Mouse (Mus musculus) embryonic facial prominence, embryonic 11.5 days (tissue): ENCODE results near the gene H2-K1. TPM values are rescaled to one million over a fixed set of nuclear protein-coding genes. Genes with fewer than 3 reads are reported as not detected.
A peak's percentile ranks its signal among the peaks of the same experiment; 100 is the strongest.

ENCODE experiments used
- ATAC-seq: fragments of 200-750 bp; cut with Nextera tagmentation; replicated peaks from 2 replicates; pipeline ENCODE4 v1.8.0; 2017; ENCODE audit warnings: low read depth; ENCODE audit not compliant: insufficient number of reproducible peaks, low FRiP score, low TSS enrichment
- DNase-seq: peaks from one replicate; pipeline ENCODE4 v3.0.0-alpha.2; 2015; ENCODE audit warnings: low spot score
- H3K27ac ChIP-seq: fragments of 300-500 bp; sonication (generic); replicated peaks from 2 replicates; pipeline ENCODE4 v1.5.1; 2014; ENCODE audit warnings: mild to moderate bottlenecking, low read depth, low read length, control low read depth
- H3K27me3 ChIP-seq: fragments of 300-500 bp; sonication (generic); 2 replicates; pipeline ENCODE4 v1.6.1; 2014; ENCODE audit warnings: mild to moderate bottlenecking, low read length, moderate library complexity, mixed read lengths; ENCODE audit not compliant: control insufficient read depth, insufficient read depth
- H3K36me3 ChIP-seq: fragments of 300-500 bp; sonication (generic); replicated peaks from 2 replicates; pipeline ENCODE4 v1.6.1; 2014; ENCODE audit warnings: low read depth, mild to moderate bottlenecking, low read length, moderate library complexity, mixed read lengths; ENCODE audit not compliant: control insufficient read depth, insufficient read depth
- H3K4me1 ChIP-seq: fragments of 300-500 bp; sonication (generic); 2 replicates; pipeline ENCODE4 v1.6.1; 2014; ENCODE audit warnings: low read length, mixed read lengths; ENCODE audit not compliant: control insufficient read depth, insufficient read depth
- H3K4me2 ChIP-seq: fragments of 300-500 bp; sonication (generic); 2 replicates; pipeline ENCODE4 v1.6.1; 2014; ENCODE audit warnings: low read depth, mild to moderate bottlenecking, control low read depth, low read length, moderate library complexity
- H3K4me3 ChIP-seq: fragments of 300-500 bp; sonication (generic); 2 replicates; pipeline ENCODE4 v1.5.1; 2014; ENCODE audit warnings: low read depth, low read length, control low read depth
- H3K9ac ChIP-seq: fragments of 300-500 bp; sonication (generic); replicated peaks from 2 replicates; pipeline ENCODE4 v1.6.1; 2014; ENCODE audit warnings: mild to moderate bottlenecking, control low read depth, low read length
- H3K9me3 ChIP-seq: fragments of 300-500 bp; sonication (generic); replicated peaks from 2 replicates; pipeline ENCODE4 v1.6.1; 2016; ENCODE audit warnings: mild to moderate bottlenecking, low read length, inconsistent platforms, mixed read lengths; ENCODE audit not compliant: control insufficient read depth
- WGBS: fragments of 180-500 bp; shearing (Covaris S2); extraction: QIAGEN DNeasy Blood & Tissue Kit; methylation state at CpG from one replicate; pipeline ENCODE4 v1.1.7; 2014; 5-methylcytosine and 5-hydroxymethylcytosine counted together
- polyA plus RNA-seq: library from polyadenylated mRNA; unstranded; fragments of >200 nt; fragmentation: Nextera tagmentation; extraction: Ambion mirVana; gene quantifications from 2 replicates; pipeline ENCODE4 v1.2.1, GENCODE M21; 2014

Gene H2-K1
- 7.5 and 7.6 TPM in 2 replicates for polyA plus RNA-seq

- DNase-seq (peak; percentile 68), ATAC-seq (peak; percentile 67)
- under 1% methylated on average over 30 of the region's 30 CpGs for WGBS
- no peaks in the 10 kb centered on the region for H3K36me3 ChIP-seq
- H3K27ac ChIP-seq: no peak within 1 kb of the TSS
- H3K4me3 ChIP-seq: peak within 1 kb of the TSS; percentile 44
- peaks cover 5% of the 10 kb centered on the region; the same call in 1 of the 2 replicates for H3K4me1 ChIP-seq
- H3K27me3 ChIP-seq: peaks cover 27% of the 10 kb centered on the region
- H3K4me2 ChIP-seq: peak within 1 kb of the TSS; percentile 93
- H3K9me3 ChIP-seq: no peaks in the 10 kb centered on the region
- peak within 1 kb of the TSS; percentile 47 for H3K9ac ChIP-seq
Measured at GRCm38 (mm10) chr17:34000150-34000537, at the start of gene H2-K1. Gene H2-K1, minus strand, starts transcription at chr17:34000347.

- H3K9me3 ChIP-seq: peaks cover 3% of the 10 kb centered on the region; the same call in 1 of the 2 replicates
- no peak overlapping the region for H3K9ac ChIP-seq
- no peak overlapping the region for H3K4me3 ChIP-seq
- DNase-seq (no peak), ATAC-seq (no peak)
- WGBS: 93% methylated on average over 5 of the region's 5 CpGs
- H3K4me1 ChIP-seq: no peaks in the 10 kb centered on the region
- H3K4me2 ChIP-seq: no peak overlapping the region
- no peaks in the 10 kb centered on the region for H3K27me3 ChIP-seq
- no peak overlapping the region for H3K27ac ChIP-seq
- H3K36me3 ChIP-seq: no peaks in the 10 kb centered on the region
Measured at GRCm38 (mm10) chr17:34047404-34048050, 47.4 kb upstream of the H2-K1 start.

- Histone ChIP-seq H3K9ac (no peak overlapping the region), H3K4me1 (no peaks in the 10 kb centered on the region; the same call in 1 of the 2 replicates), H3K4me2 (no peak overlapping the region), H3K4me3 (no peak overlapping the region), H3K9me3 (peaks cover 3% of the 10 kb centered on the region; the same call in 1 of the 2 replicates), H3K36me3 (no peaks in the 10 kb centered on the region), H3K27me3 (no peaks in the 10 kb centered on the region), H3K27ac (no peak overlapping the region)
- ATAC-seq: no peak
- WGBS: 80% methylated on average over 14 of the region's 14 CpGs
- no peak for DNase-seq
Measured at GRCm38 (mm10) chr17:34045941-34046340, 45.8 kb upstream of the H2-K1 start.

- 22% methylated on average over 17 of the region's 17 CpGs for WGBS
- Histone ChIP-seq H3K27ac (no peak overlapping the region), H3K9me3 (no peaks in the 10 kb centered on the region), H3K36me3 (peaks cover 2% of the 10 kb centered on the region; the same call in 1 of the 2 replicates), H3K4me3 (no peak overlapping the region), H3K27me3 (peaks cover 2% of the 10 kb centered on the region; the same call in 1 of the 2 replicates), H3K9ac (no peak overlapping the region; the same call in 1 of the 2 replicates), H3K4me2 (no peak overlapping the region; the same call in 1 of the 2 replicates), H3K4me1 (peaks cover 5% of the 10 kb centered on the region)
- no peak for ATAC-seq
- DNase-seq: peak; percentile 17
Measured at GRCm38 (mm10) chr17:34039562-34040450, 39.7 kb upstream of the H2-K1 start.

- 0 out of 2 replicates have a peak, but pooled peaks have one; percentile 15 for ATAC-seq
Measured at GRCm38 (mm10) chr17:34038878-34039561, 38.9 kb upstream of the H2-K1 start, which contains the start of gene Col11a2. Gene Col11a2, plus strand, starts transcription at chr17:34039437.

GRCm38 (mm10) chr17:34038440-34038839 is 38.3 kb upstream of the H2-K1 start:
- DNase-seq (peak; percentile 19), ATAC-seq (no peak)
- Histone ChIP-seq H3K27ac (no peak overlapping the region), H3K9me3 (no peaks in the 10 kb centered on the region), H3K27me3 (peaks cover 2% of the 10 kb centered on the region; the same call in 1 of the 2 replicates), H3K36me3 (peaks cover 2% of the 10 kb centered on the region; the same call in 1 of the 2 replicates), H3K9ac (peak overlapping the region; percentile 26), H3K4me3 (no peak overlapping the region), H3K4me1 (peaks cover 5% of the 10 kb centered on the region), H3K4me2 (peak overlapping the region; percentile 14)
- WGBS: 10% methylated on average over 19 of the region's 21 CpGs

More at GRCm38 (mm10) chr17:34038878-34039561, 38.9 kb upstream of the H2-K1 start, which contains the start of gene Col11a2:
- Histone ChIP-seq H3K4me2 (peak within 1 kb of the TSS; percentile 14), H3K27ac (no peak within 1 kb of the TSS), H3K4me1 (peaks cover 5% of the 10 kb centered on the region), H3K27me3 (peaks cover 2% of the 10 kb centered on the region; the same call in 1 of the 2 replicates), H3K36me3 (peaks cover 2% of the 10 kb centered on the region; the same call in 1 of the 2 replicates), H3K9ac (peak within 1 kb of the TSS; percentile 26), H3K4me3 (no peak within 1 kb of the TSS), H3K9me3 (no peaks in the 10 kb centered on the region)
- WGBS: 10% methylated on average over 28 of the region's 28 CpGs
- peak; percentile 32 for DNase-seq

- H3K9me3 ChIP-seq: no peaks in the 10 kb centered on the region
- no peak overlapping the region for H3K9ac ChIP-seq
- H3K4me3 ChIP-seq: no peak overlapping the region
- H3K4me2 ChIP-seq: no peak overlapping the region
- peaks cover 5% of the 10 kb centered on the region for H3K4me1 ChIP-seq
- H3K27me3 ChIP-seq: peaks cover 2% of the 10 kb centered on the region; the same call in 1 of the 2 replicates
- ATAC-seq (no peak), DNase-seq (no peak)
- no peak overlapping the region for H3K27ac ChIP-seq
- WGBS: 94% methylated on average over 7 of the region's 7 CpGs
- peaks cover 2% of the 10 kb centered on the region; the same call in 1 of the 2 replicates for H3K36me3 ChIP-seq
Measured at GRCm38 (mm10) chr17:34037241-34037640, 37.1 kb upstream of the H2-K1 start.
